Mouse (Mus musculus) hindbrain, embryonic 15.5 days (tissue): ENCODE results near the gene Prodh2. TPM values are rescaled to one million over a fixed set of nuclear protein-coding genes. Genes with fewer than 3 reads are reported as not detected.
A peak's percentile ranks its signal among the peaks of the same experiment; 100 is the strongest.

Source experiments
- ATAC-seq: fragments of 200-750 bp; cut with Nextera tagmentation; 2 replicates; pipeline ENCODE4 v1.8.0; 2017; ENCODE audit warnings: low read depth, moderate number of reproducible peaks, moderate TSS enrichment; ENCODE audit not compliant: low FRiP score
- H3K27ac ChIP-seq: fragments of 300-500 bp; sonication (generic); replicated peaks from 2 replicates; pipeline ENCODE4 v1.5.1; 2015; ENCODE audit warnings: mild to moderate bottlenecking, inconsistent platforms
- H3K27me3 ChIP-seq: fragments of 300-500 bp; sonication (generic); 2 replicates; pipeline ENCODE4 v1.6.1; 2015; ENCODE audit warnings: control low read depth, inconsistent platforms
- H3K36me3 ChIP-seq: fragments of 300-500 bp; sonication (generic); 2 replicates; pipeline ENCODE4 v1.6.1; 2015; ENCODE audit warnings: control low read depth, inconsistent platforms
- H3K4me1 ChIP-seq: fragments of 300-500 bp; sonication (generic); replicated peaks from 2 replicates; pipeline ENCODE4 v1.6.1; 2015; ENCODE audit warnings: control low read depth, inconsistent platforms
- H3K4me2 ChIP-seq: fragments of 300-500 bp; sonication (generic); 2 replicates; pipeline ENCODE4 v1.6.1; 2015; ENCODE audit warnings: moderate library complexity, mild to moderate bottlenecking, inconsistent platforms
- H3K4me3 ChIP-seq: fragments of 300-500 bp; sonication (generic); 2 replicates; pipeline ENCODE4 v1.5.1; 2015; ENCODE audit warnings: mild to moderate bottlenecking, inconsistent platforms
- H3K9ac ChIP-seq: fragments of 300-500 bp; sonication (generic); 2 replicates; pipeline ENCODE4 v1.6.1; 2015; ENCODE audit warnings: inconsistent platforms
- H3K9me3 ChIP-seq: fragments of 300-500 bp; sonication (generic); 2 replicates; pipeline ENCODE4 v1.6.1; 2016; ENCODE audit warnings: control low read depth, inconsistent platforms
- WGBS: fragments of 180-500 bp; shearing (Covaris S2); methylation state at CpG from one replicate; pipeline ENCODE4 v1.1.7; 2015; 5-methylcytosine and 5-hydroxymethylcytosine counted together
- polyA plus RNA-seq: library from polyadenylated mRNA; unstranded; fragments of >200 nt; fragmentation: Nextera tagmentation; extraction: Ambion mirVana; gene quantifications from 2 replicates; pipeline ENCODE4 v1.2.1, GENCODE M21; 2015

Gene Prodh2
- 0.36 TPM in 1 of 2 replicates, not detected in the other for polyA plus RNA-seq

- no peaks in the 10 kb centered on the region for H3K36me3 ChIP-seq
- H3K27me3 ChIP-seq: 0 out of 2 replicates have a peak, but pooled peaks cover 2% of the 10 kb centered on the region
- no peak for ATAC-seq
- no peak within 1 kb of the TSS for H3K27ac ChIP-seq
- H3K4me3 ChIP-seq: no peak within 1 kb of the TSS
- H3K4me2 ChIP-seq: no peak within 1 kb of the TSS
- H3K9ac ChIP-seq: no peak within 1 kb of the TSS
- no peaks in the 10 kb centered on the region for H3K4me1 ChIP-seq
- H3K9me3 ChIP-seq: no peaks in the 10 kb centered on the region
- WGBS: 49% methylated on average over 11 of the region's 11 CpGs
These were observed at the start of gene Prodh2 for GRCm38 (mm10) chr7:30493401-30493931. TSS of gene Prodh2 (plus strand) at chr7:30493622.

GRCm38 (mm10) chr7:30443696-30444095 lies 49.7 kb upstream of the Prodh2 start:
- Histone ChIP-seq H3K36me3 (peaks cover 36% of the 10 kb centered on the region), H3K27ac (peak overlapping the region; percentile 99; the same call in 1 of the 2 replicates)
- WGBS: 14% methylated on average over 9 of the region's 9 CpGs

GRCm38 (mm10) chr7:30444154-30444970 lies 49.1 kb upstream of the Prodh2 start:
- peak overlapping the region; percentile 99 for H3K27ac ChIP-seq
- H3K4me1 ChIP-seq: peaks cover 28% of the 10 kb centered on the region
- WGBS: 1% methylated on average over 38 of the region's 38 CpGs
- peak; percentile 55 for ATAC-seq
- peaks cover 29% of the 10 kb centered on the region for H3K36me3 ChIP-seq
- peak overlapping the region; percentile 86 for H3K4me2 ChIP-seq
- H3K27me3 ChIP-seq: no peaks in the 10 kb centered on the region
- H3K9me3 ChIP-seq: no peaks in the 10 kb centered on the region
- H3K4me3 ChIP-seq: peak overlapping the region; percentile 90
- peak overlapping the region; percentile 94 for H3K9ac ChIP-seq

More at GRCm38 (mm10) chr7:30443696-30444095, 49.7 kb upstream of the Prodh2 start:
- Histone ChIP-seq H3K9me3 (no peaks in the 10 kb centered on the region), H3K27me3 (no peaks in the 10 kb centered on the region), H3K4me1 (peaks cover 28% of the 10 kb centered on the region), H3K4me2 (peak overlapping the region; percentile 86), H3K4me3 (peak overlapping the region; percentile 90), H3K9ac (peak overlapping the region; percentile 94)
- ATAC-seq: no peak

GRCm38 (mm10) chr7:30444971-30445751 lies 48.3 kb upstream of the Prodh2 start, which contains the start of gene Aplp1:
TSS of gene Aplp1 (minus strand) at chr7:30445535.
- H3K4me1 ChIP-seq: peaks cover 28% of the 10 kb centered on the region
- peak within 1 kb of the TSS; percentile 86 for H3K4me2 ChIP-seq
- no peaks in the 10 kb centered on the region for H3K27me3 ChIP-seq
- peaks cover 21% of the 10 kb centered on the region for H3K36me3 ChIP-seq
- H3K9ac ChIP-seq: peak within 1 kb of the TSS; percentile 94
- peak within 1 kb of the TSS; percentile 90 for H3K4me3 ChIP-seq
- H3K9me3 ChIP-seq: no peaks in the 10 kb centered on the region
- under 1% methylated on average over 57 of the region's 72 CpGs for WGBS
- ATAC-seq: peak; percentile 89
- H3K27ac ChIP-seq: peak within 1 kb of the TSS; percentile 99

GRCm38 (mm10) chr7:30450241-30450640 lies 43.2 kb upstream of the Prodh2 start:
- Histone ChIP-seq H3K36me3 (no peaks in the 10 kb centered on the region), H3K4me2 (no peak overlapping the region)
- 78% methylated on average over 7 of the region's 7 CpGs for WGBS

GRCm38 (mm10) chr7:30453327-30453726 lies 40.1 kb upstream of the Prodh2 start:
- peaks cover 44% of the 10 kb centered on the region for H3K27me3 ChIP-seq
- no peaks in the 10 kb centered on the region for H3K36me3 ChIP-seq
- H3K4me1 ChIP-seq: peaks cover 32% of the 10 kb centered on the region
- 15% methylated on average over 25 of the region's 25 CpGs for WGBS
- H3K4me3 ChIP-seq: peak overlapping the region; percentile 20
- no peak for ATAC-seq
- no peak overlapping the region for H3K9ac ChIP-seq
- H3K9me3 ChIP-seq: no peaks in the 10 kb centered on the region
- H3K27ac ChIP-seq: no peak overlapping the region
- peak overlapping the region; percentile 42 for H3K4me2 ChIP-seq

More at GRCm38 (mm10) chr7:30450241-30450640, 43.2 kb upstream of the Prodh2 start:
- no peak overlapping the region for H3K27ac ChIP-seq
- peaks cover 17% of the 10 kb centered on the region for H3K4me1 ChIP-seq
- H3K27me3 ChIP-seq: peaks cover 30% of the 10 kb centered on the region
- no peak for ATAC-seq
- H3K4me3 ChIP-seq: no peak overlapping the region
- no peak overlapping the region for H3K9ac ChIP-seq
- no peaks in the 10 kb centered on the region for H3K9me3 ChIP-seq

GRCm38 (mm10) chr7:30453766-30454165 lies 39.7 kb upstream of the Prodh2 start:
- Histone ChIP-seq H3K4me2 (peak overlapping the region; percentile 42), H3K4me1 (peaks cover 35% of the 10 kb centered on the region), H3K27me3 (peaks cover 49% of the 10 kb centered on the region), H3K36me3 (no peaks in the 10 kb centered on the region), H3K4me3 (peak overlapping the region; percentile 20), H3K9me3 (no peaks in the 10 kb centered on the region), H3K9ac (no peak overlapping the region), H3K27ac (no peak overlapping the region)
- no peak for ATAC-seq
- 3% methylated on average over 25 of the region's 25 CpGs for WGBS

- Histone ChIP-seq H3K4me2 (peak overlapping the region; percentile 42), H3K9me3 (no peaks in the 10 kb centered on the region), H3K27ac (no peak overlapping the region), H3K27me3 (peaks cover 49% of the 10 kb centered on the region), H3K9ac (no peak overlapping the region), H3K36me3 (no peaks in the 10 kb centered on the region), H3K4me3 (peak overlapping the region; percentile 20; the same call in 1 of the 2 replicates), H3K4me1 (peaks cover 35% of the 10 kb centered on the region)
- ATAC-seq: no peak
- 9% methylated on average over 6 of the region's 6 CpGs for WGBS
These were observed 39.2 kb upstream of the Prodh2 start for GRCm38 (mm10) chr7:30454259-30454658.

- H3K4me1 ChIP-seq: peaks cover 35% of the 10 kb centered on the region
- no peaks in the 10 kb centered on the region for H3K9me3 ChIP-seq
- peak overlapping the region; percentile 32 for H3K4me3 ChIP-seq
- H3K4me2 ChIP-seq: peak overlapping the region; percentile 63
- under 1% methylated on average over 9 of the region's 9 CpGs for WGBS
- peaks cover 61% of the 10 kb centered on the region for H3K27me3 ChIP-seq
- ATAC-seq: no peak
- no peak overlapping the region for H3K27ac ChIP-seq
- H3K9ac ChIP-seq: no peak overlapping the region
- no peaks in the 10 kb centered on the region for H3K36me3 ChIP-seq
These were observed 36.9 kb upstream of the Prodh2 start for GRCm38 (mm10) chr7:30456487-30456886.

GRCm38 (mm10) chr7:30456911-30457628 lies 36.4 kb upstream of the Prodh2 start:
- peaks cover 35% of the 10 kb centered on the region for H3K4me1 ChIP-seq
- peaks cover 60% of the 10 kb centered on the region for H3K27me3 ChIP-seq
- no peaks in the 10 kb centered on the region for H3K36me3 ChIP-seq
- ATAC-seq: peak; percentile 33; the same call in 1 of the 2 replicates
- peak overlapping the region; percentile 36 for H3K9ac ChIP-seq
- H3K4me2 ChIP-seq: peak overlapping the region; percentile 63
- WGBS: under 1% methylated on average over 31 of the region's 31 CpGs
- peak overlapping the region; percentile 34 for H3K27ac ChIP-seq
- H3K9me3 ChIP-seq: no peaks in the 10 kb centered on the region
- H3K4me3 ChIP-seq: peak overlapping the region; percentile 32
